Comparison of ENCODE assay signal across 8 mouse cellular contexts in the genomic region with DNA sequence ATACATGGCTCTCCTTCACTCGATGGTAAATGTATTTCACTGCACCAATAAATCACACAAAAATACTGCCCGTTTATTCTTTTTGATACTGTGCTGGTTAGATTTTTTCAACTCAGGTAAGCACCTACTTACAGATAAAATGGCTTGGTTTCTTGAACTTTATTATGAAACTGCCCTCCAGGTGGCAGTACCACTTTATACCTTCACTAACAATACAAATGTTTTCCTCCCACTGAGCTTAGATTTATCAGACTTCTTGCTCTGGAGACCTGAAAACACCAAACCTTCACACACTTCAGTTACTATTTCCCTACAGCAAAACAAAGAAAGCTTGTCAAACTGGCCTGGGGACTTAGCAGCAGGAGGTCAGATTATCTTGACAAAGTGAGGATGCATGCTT. TPM values are rescaled to one million over a fixed set of nuclear protein-coding genes. Genes with fewer than 3 reads are reported as not detected.
DNase-seq lines count a peak whose midpoint lies in the region; ATAC-seq and TF ChIP-seq lines count a peak whose summit lies in the region.

No protein-coding gene starts in this region.

- H3K36me3 ChIP-seq in hindbrain, embryonic 11.5 days (ENCODE audit: control insufficient read depth, insufficient read depth, low read length): no peaks in the 10 kb centered on the region
- no peaks in the 10 kb centered on the region for H3K36me3 ChIP-seq in hindbrain, embryonic 12.5 days
- no peaks in the 10 kb centered on the region for H3K36me3 ChIP-seq in midbrain, embryonic 14.5 days (ENCODE audit: control insufficient read depth, insufficient read depth, low read length)
- H3K36me3 ChIP-seq in midbrain, embryonic 13.5 days: no peaks in the 10 kb centered on the region
- H3K36me3 ChIP-seq in stomach, postnatal 0 days (ENCODE audit: control insufficient read depth, insufficient read depth, low read length): no peaks in the 10 kb centered on the region
- H3K36me3 ChIP-seq in intestine, embryonic 16.5 days (ENCODE audit: control insufficient read depth, insufficient read depth, low read length): no peaks in the 10 kb centered on the region

- no peak overlapping the region for H3K4me2 ChIP-seq in hindbrain, embryonic 11.5 days (replicated peaks; ENCODE audit: low read depth, low read length)
- H3K4me2 ChIP-seq in hindbrain, embryonic 12.5 days (replicated peaks): no peak overlapping the region
- no peak overlapping the region for H3K4me2 ChIP-seq in midbrain, embryonic 14.5 days (ENCODE audit: low read length)
- no peak overlapping the region for H3K4me2 ChIP-seq in midbrain, embryonic 13.5 days (replicated peaks)
- no peak overlapping the region for H3K4me2 ChIP-seq in stomach, postnatal 0 days (replicated peaks; ENCODE audit: low read depth)
- H3K4me2 ChIP-seq in intestine, embryonic 16.5 days (ENCODE audit: low read depth, low read length): no peak overlapping the region

- H3K27ac ChIP-seq in hindbrain, embryonic 11.5 days (ENCODE audit: low read depth, low read length): no peak overlapping the region
- no peak overlapping the region for H3K27ac ChIP-seq in hindbrain, embryonic 12.5 days
- no peak overlapping the region for H3K27ac ChIP-seq in midbrain, embryonic 14.5 days (replicated peaks; ENCODE audit: low read depth, low read length)
- H3K27ac ChIP-seq in midbrain, embryonic 13.5 days: no peak overlapping the region
- no peak overlapping the region for H3K27ac ChIP-seq in stomach, postnatal 0 days (replicated peaks)
- no peak overlapping the region for H3K27ac ChIP-seq in intestine, embryonic 16.5 days (ENCODE audit: low read length)

- H3K4me3 ChIP-seq in hindbrain, embryonic 11.5 days (ENCODE audit: low read depth, low read length): no peak overlapping the region
- H3K4me3 ChIP-seq in hindbrain, embryonic 12.5 days: no peak overlapping the region
- H3K4me3 ChIP-seq in midbrain, embryonic 14.5 days (replicated peaks; ENCODE audit: low read depth, low read length): no peak overlapping the region
- H3K4me3 ChIP-seq in midbrain, embryonic 13.5 days (replicated peaks): no peak overlapping the region
- no peak overlapping the region for H3K4me3 ChIP-seq in stomach, postnatal 0 days (ENCODE audit: low read depth, low read length)
- no peak overlapping the region for H3K4me3 ChIP-seq in intestine, embryonic 16.5 days (ENCODE audit: low read length)

- ATAC-seq in hindbrain, embryonic 11.5 days (ENCODE audit: low FRiP score): no peak
- ATAC-seq in hindbrain, embryonic 12.5 days (ENCODE audit: low FRiP score): no peak
- ATAC-seq in midbrain, embryonic 14.5 days (ENCODE audit: low FRiP score, low TSS enrichment): no peak
- no peak for ATAC-seq in midbrain, embryonic 13.5 days
- ATAC-seq in stomach, postnatal 0 days (ENCODE audit: low FRiP score, low TSS enrichment): no peak
- ATAC-seq in intestine, embryonic 16.5 days: no peak

- peak; percentile 66 for TF ChIP-seq CTCF in stomach, postnatal 0 days (IDR thresholded peaks at IDR 0.05; ENCODE audit: low read depth)

- no peaks in the 10 kb centered on the region for H3K4me1 ChIP-seq in hindbrain, embryonic 11.5 days (replicated peaks; ENCODE audit: control insufficient read depth, insufficient read depth, low read length)
- H3K4me1 ChIP-seq in hindbrain, embryonic 12.5 days: peaks cover 14% of the 10 kb centered on the region
- peaks cover 11% of the 10 kb centered on the region for H3K4me1 ChIP-seq in midbrain, embryonic 14.5 days (ENCODE audit: control insufficient read depth, insufficient read depth, low read length)
- peaks cover 28% of the 10 kb centered on the region for H3K4me1 ChIP-seq in midbrain, embryonic 13.5 days (replicated peaks)
- H3K4me1 ChIP-seq in stomach, postnatal 0 days (replicated peaks; ENCODE audit: control insufficient read depth, insufficient read depth): no peaks in the 10 kb centered on the region
- peaks cover 11% of the 10 kb centered on the region for H3K4me1 ChIP-seq in intestine, embryonic 16.5 days (ENCODE audit: control insufficient read depth, insufficient read depth, low read length)

- no peaks in the 10 kb centered on the region for H3K9me3 ChIP-seq in hindbrain, embryonic 11.5 days (ENCODE audit: control insufficient read depth, low read length)
- H3K9me3 ChIP-seq in hindbrain, embryonic 12.5 days (replicated peaks): no peaks in the 10 kb centered on the region
- no peaks in the 10 kb centered on the region for H3K9me3 ChIP-seq in midbrain, embryonic 14.5 days (ENCODE audit: control insufficient read depth, low read length)
- no peaks in the 10 kb centered on the region for H3K9me3 ChIP-seq in midbrain, embryonic 13.5 days
- no peaks in the 10 kb centered on the region for H3K9me3 ChIP-seq in stomach, postnatal 0 days (ENCODE audit: control insufficient read depth, low read length)
- H3K9me3 ChIP-seq in intestine, embryonic 16.5 days (ENCODE audit: control insufficient read depth, low read length): no peaks in the 10 kb centered on the region

- peak; percentile 13 for DNase-seq in hindbrain, embryonic 11.5 days (ENCODE audit: low spot score)
- peak; percentile 59 for DNase-seq in midbrain, embryonic 14.5 days
- DNase-seq in embryo, embryonic 11.5 days (ENCODE audit: low read depth, low spot score): peak; percentile 16
- DNase-seq in stomach, postnatal 0 days (ENCODE audit: low spot score): no peak
- no peak for DNase-seq in frontal cortex, postnatal 10 days (ENCODE audit: low spot score in 2 of 2)

- WGBS in hindbrain, embryonic 11.5 days: 78% methylated on average over 2 of the region's 2 CpGs
- WGBS in hindbrain, embryonic 12.5 days: 67% methylated on average over 2 of the region's 2 CpGs
- 65% methylated on average over 2 of the region's 2 CpGs for WGBS in midbrain, embryonic 14.5 days
- WGBS in midbrain, embryonic 13.5 days: 73% methylated on average over 2 of the region's 2 CpGs
- WGBS in stomach, postnatal 0 days: 57% methylated on average over 2 of the region's 2 CpGs
- WGBS in intestine, embryonic 16.5 days: 54% methylated on average over 2 of the region's 2 CpGs

- no peak for TF ChIP-seq EP300 in stomach, postnatal 0 days (optimal IDR thresholded peaks at IDR 0.05)

- H3K9ac ChIP-seq in hindbrain, embryonic 11.5 days (ENCODE audit: low read depth, low read length): no peak overlapping the region
- no peak overlapping the region for H3K9ac ChIP-seq in hindbrain, embryonic 12.5 days
- no peak overlapping the region for H3K9ac ChIP-seq in midbrain, embryonic 14.5 days (replicated peaks; ENCODE audit: low read length)
- H3K9ac ChIP-seq in midbrain, embryonic 13.5 days (replicated peaks): no peak overlapping the region
- no peak overlapping the region for H3K9ac ChIP-seq in stomach, postnatal 0 days (ENCODE audit: low read length)
- H3K9ac ChIP-seq in intestine, embryonic 16.5 days (ENCODE audit: low read depth, low read length): no peak overlapping the region

- no peaks in the 10 kb centered on the region for H3K27me3 ChIP-seq in hindbrain, embryonic 11.5 days (ENCODE audit: control insufficient read depth, insufficient read depth, low read length)
- no peaks in the 10 kb centered on the region for H3K27me3 ChIP-seq in hindbrain, embryonic 12.5 days
- no peaks in the 10 kb centered on the region for H3K27me3 ChIP-seq in midbrain, embryonic 14.5 days (ENCODE audit: control insufficient read depth, insufficient read depth, low read length)
- H3K27me3 ChIP-seq in midbrain, embryonic 13.5 days: no peaks in the 10 kb centered on the region
- H3K27me3 ChIP-seq in stomach, postnatal 0 days (ENCODE audit: control insufficient read depth, insufficient read depth, low read length): no peaks in the 10 kb centered on the region
- no peaks in the 10 kb centered on the region for H3K27me3 ChIP-seq in intestine, embryonic 16.5 days (replicated peaks; ENCODE audit: control insufficient read depth, insufficient read depth, low read length)

RNA-seq across cellular contexts. Expression of a gene that starts 20.2 kb away (rescaled TPM):
- 33.3 and 39.0 TPM in 2 replicates for polyA plus RNA-seq in hindbrain, embryonic 11.5 days (2014; fragmentation: Nextera tagmentation; extraction: Ambion mirVana)
- polyA plus RNA-seq in hindbrain, embryonic 12.5 days (2016; fragmentation: Nextera tagmentation; extraction: Ambion mirVana): 45.1 and 48.1 TPM in 2 replicates
- 67.5 and 69.9 TPM in 2 replicates for polyA plus RNA-seq in midbrain, embryonic 14.5 days (2014; fragmentation: Nextera tagmentation; extraction: Ambion mirVana)
- polyA plus RNA-seq in midbrain, embryonic 13.5 days (2015; fragmentation: Nextera tagmentation; extraction: Ambion mirVana): 56.4 and 58.7 TPM in 2 replicates
- 6.1 and 6.4 TPM in 2 replicates for polyA plus RNA-seq in stomach, postnatal 0 days (2015; fragmentation: Nextera tagmentation; extraction: Ambion mirVana)
- 12.8 and 14.8 TPM in 2 replicates for polyA plus RNA-seq in intestine, embryonic 16.5 days (2015; fragmentation: Nextera tagmentation; extraction: Ambion mirVana)

Comparison
In these comparisons a context has a peak if more than half of its experiments do, and no peak if none do; other contexts are left out.
1. DNase-seq: peak in hindbrain, embryonic 11.5 days (single experiment), midbrain, embryonic 14.5 days (single experiment) and embryo, embryonic 11.5 days (single experiment); none in stomach, postnatal 0 days (single experiment) and frontal cortex, postnatal 10 days (0 of 2).